Mouse (Mus musculus) heart, embryonic 12.5 days (tissue): ENCODE results near the gene Prox2. TPM values are rescaled to one million over a fixed set of nuclear protein-coding genes. Genes with fewer than 3 reads are reported as not detected.

Experiments
- ATAC-seq: fragments of 200-750 bp; cut with Nextera tagmentation; 2 replicates; pipeline ENCODE4 v1.8.0; 2017; ENCODE audit warnings: moderate TSS enrichment, moderate library complexity; ENCODE audit not compliant: insufficient number of reproducible peaks, low FRiP score
- H3K27ac ChIP-seq: fragments of 300-500 bp; sonication (generic); 2 replicates; pipeline ENCODE4 v1.5.1; 2016; ENCODE audit warnings: mild to moderate bottlenecking, moderate library complexity; ENCODE audit not compliant: poor library complexity, severe bottlenecking
- H3K27me3 ChIP-seq: fragments of 300-500 bp; sonication (generic); replicated peaks from 2 replicates; pipeline ENCODE4 v1.6.1; 2016; ENCODE audit warnings: mild to moderate bottlenecking, moderate library complexity
- H3K36me3 ChIP-seq: fragments of 300-500 bp; sonication (generic); 2 replicates; pipeline ENCODE4 v1.6.1; 2016; ENCODE audit warnings: mild to moderate bottlenecking, moderate library complexity
- H3K4me1 ChIP-seq: fragments of 300-500 bp; sonication (generic); replicated peaks from 2 replicates; pipeline ENCODE4 v1.6.1; 2016; ENCODE audit warnings: mild to moderate bottlenecking
- H3K4me2 ChIP-seq: fragments of 300-500 bp; sonication (generic); 2 replicates; pipeline ENCODE4 v1.6.1; 2016; ENCODE audit warnings: mild to moderate bottlenecking, moderate library complexity
- H3K4me3 ChIP-seq: fragments of 300-500 bp; sonication (generic); 2 replicates; pipeline ENCODE4 v1.5.1; 2016; ENCODE audit warnings: mild to moderate bottlenecking
- H3K9ac ChIP-seq: fragments of 300-500 bp; sonication (generic); 2 replicates; pipeline ENCODE4 v1.6.1; 2016; ENCODE audit warnings: mild to moderate bottlenecking, moderate library complexity
- H3K9me3 ChIP-seq: fragments of 300-500 bp; sonication (generic); replicated peaks from 2 replicates; pipeline ENCODE4 v1.6.1; 2016; ENCODE audit warnings: mild to moderate bottlenecking, moderate library complexity
- WGBS: fragments of 180-500 bp; shearing (Covaris S2); methylation state at CpG from one replicate; pipeline ENCODE4 v1.1.7; 2016; 5-methylcytosine and 5-hydroxymethylcytosine counted together
- polyA plus RNA-seq: library from polyadenylated mRNA; unstranded; fragments of >200 nt; fragmentation: Nextera tagmentation; extraction: Ambion mirVana; gene quantifications from 2 replicates; pipeline ENCODE4 v1.2.1, GENCODE M21; 2016

Gene Prox2
- polyA plus RNA-seq, 1 experiment from 2014 or later, result 2.8 TPM

DNA sequence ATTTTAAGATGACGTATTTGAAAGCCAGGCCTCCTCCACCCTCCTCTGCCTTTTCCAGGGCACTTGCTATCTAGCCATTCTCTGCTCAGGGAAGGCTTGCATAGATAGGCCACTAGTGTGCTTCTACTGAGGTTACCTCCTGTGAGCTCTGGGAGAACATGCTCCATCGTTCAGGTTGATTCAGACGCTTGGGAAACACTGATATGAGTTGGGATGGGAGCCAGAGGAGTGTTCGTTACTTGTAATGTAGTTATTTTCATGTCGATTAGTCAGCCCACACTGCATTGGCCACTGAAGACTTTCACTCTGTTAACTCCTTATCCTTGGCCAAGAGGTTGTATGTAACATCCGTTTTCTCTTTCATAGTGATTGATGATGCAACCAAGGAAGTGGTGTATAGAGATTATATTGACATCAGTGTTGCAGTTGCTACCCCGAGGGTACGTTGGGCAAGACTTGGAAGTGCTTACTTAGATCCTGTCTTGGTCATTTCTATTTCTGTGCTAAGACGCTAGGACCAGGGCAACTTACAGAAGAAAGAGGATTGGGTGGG, 18.9 kb upstream of the Prox2 start:
- WGBS, result 87% methylated on average over 9 of the region's 9 CpGs

DNA sequence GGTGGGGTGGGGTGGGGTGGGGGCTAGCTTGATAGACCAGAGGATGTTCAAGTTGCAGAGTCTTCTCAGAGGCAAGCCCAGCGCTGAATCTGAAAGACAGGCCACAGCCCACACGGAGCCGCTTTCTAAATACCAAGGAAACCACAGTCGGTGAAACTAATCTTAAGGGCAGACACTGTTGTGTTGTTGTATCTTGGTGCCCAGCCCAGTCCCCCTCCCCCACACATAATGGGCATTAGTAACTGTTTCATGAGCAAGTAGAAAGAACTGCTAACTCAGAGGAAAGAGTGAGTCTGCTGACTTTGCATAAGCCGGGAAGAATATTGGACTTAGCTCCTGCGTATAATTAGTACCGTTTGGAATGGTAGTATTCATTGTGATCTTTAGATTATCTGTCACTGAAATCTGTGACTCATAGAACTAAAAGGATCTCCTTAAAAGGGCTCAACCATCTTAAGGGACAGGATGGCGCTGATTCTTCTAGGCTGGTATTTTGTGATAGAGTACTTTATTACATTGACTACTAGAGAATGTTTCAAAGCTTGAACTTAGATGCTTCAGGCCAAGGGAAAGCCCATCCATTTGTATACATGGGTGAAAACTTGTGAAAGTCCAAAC, 16.5 kb upstream of the Prox2 start:
- no peak overlapping the region for H3K27ac ChIP-seq
- 76% methylated on average over 8 of the region's 8 CpGs for WGBS
- no peaks in the 10 kb centered on the region for H3K27me3 ChIP-seq
- ATAC-seq, result no peak
- H3K9ac ChIP-seq, result no peak overlapping the region
- H3K36me3 ChIP-seq, result peaks cover 86% of the 10 kb centered on the region
- no peaks in the 10 kb centered on the region for H3K9me3 ChIP-seq
- no peak overlapping the region for H3K4me2 ChIP-seq
- H3K4me1 ChIP-seq, result no peaks in the 10 kb centered on the region
- no peak overlapping the region for H3K4me3 ChIP-seq

More for the DNA sequence above, 18.9 kb upstream of the Prox2 start:
- H3K9me3 ChIP-seq, result no peaks in the 10 kb centered on the region
- H3K36me3 ChIP-seq, result peaks cover 86% of the 10 kb centered on the region
- no peak for ATAC-seq
- no peak overlapping the region for H3K27ac ChIP-seq
- H3K4me1 ChIP-seq, result no peaks in the 10 kb centered on the region
- no peak overlapping the region for H3K9ac ChIP-seq
- no peak overlapping the region for H3K4me3 ChIP-seq
- H3K27me3 ChIP-seq, result no peaks in the 10 kb centered on the region
- H3K4me2 ChIP-seq, result no peak overlapping the region

DNA sequence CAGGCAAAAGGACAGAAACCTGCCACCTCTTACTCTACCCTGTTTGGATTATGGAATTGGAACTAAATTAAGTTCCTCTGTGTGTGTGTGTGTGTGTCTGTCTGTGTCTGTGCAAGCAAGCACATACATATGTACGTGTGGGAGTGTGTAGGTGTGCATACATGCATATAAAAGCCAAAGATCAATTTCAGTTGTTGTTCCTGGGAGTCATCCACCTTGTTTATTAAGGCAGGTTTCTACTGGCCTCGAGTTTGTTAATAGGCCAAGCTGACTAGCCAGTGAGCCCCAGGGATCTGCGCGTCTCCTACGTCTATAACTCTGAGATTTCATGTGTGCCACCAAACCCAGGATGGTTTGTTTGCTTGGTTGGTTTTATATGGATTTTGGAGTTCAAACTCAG, 14.2 kb upstream of the Prox2 start:
- no peak for ATAC-seq
- Histone ChIP-seq H3K9ac (no peak overlapping the region), H3K27ac (no peak overlapping the region), H3K4me3 (no peak overlapping the region), H3K4me2 (no peak overlapping the region), H3K4me1 (no peaks in the 10 kb centered on the region), H3K27me3 (no peaks in the 10 kb centered on the region), H3K36me3 (peaks cover 89% of the 10 kb centered on the region), H3K9me3 (no peaks in the 10 kb centered on the region)
- whole genome bisulfite sequencing, result 96% methylated on average over 5 of the region's 5 CpGs

DNA sequence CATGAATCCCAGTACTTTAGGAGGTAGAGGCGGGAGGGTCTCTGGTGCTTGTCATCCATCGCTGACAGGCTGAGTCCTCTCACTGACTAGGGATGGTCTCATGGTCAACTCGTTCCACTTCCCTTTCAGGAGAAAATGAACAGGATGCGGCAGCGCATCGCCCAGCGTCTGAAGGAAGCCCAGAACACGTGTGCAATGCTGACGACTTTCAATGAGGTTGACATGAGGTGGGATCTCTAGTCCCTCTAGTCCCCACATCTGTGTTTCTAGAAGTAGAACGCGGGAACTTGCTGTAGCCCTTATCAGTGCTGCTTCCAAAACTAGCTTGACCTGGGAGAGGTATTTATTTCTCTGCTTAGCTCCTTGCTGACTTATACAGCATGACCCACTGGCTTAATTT, 13.1 kb upstream of the Prox2 start:
- Histone ChIP-seq H3K36me3 (peaks cover 90% of the 10 kb centered on the region), H3K9me3 (no peaks in the 10 kb centered on the region), H3K9ac (no peak overlapping the region), H3K4me1 (no peaks in the 10 kb centered on the region), H3K4me3 (no peak overlapping the region), H3K4me2 (no peak overlapping the region), H3K27me3 (no peaks in the 10 kb centered on the region), H3K27ac (no peak overlapping the region)
- 87% methylated on average over 11 of the region's 11 CpGs for WGBS
- ATAC-seq, result no peak

DNA sequence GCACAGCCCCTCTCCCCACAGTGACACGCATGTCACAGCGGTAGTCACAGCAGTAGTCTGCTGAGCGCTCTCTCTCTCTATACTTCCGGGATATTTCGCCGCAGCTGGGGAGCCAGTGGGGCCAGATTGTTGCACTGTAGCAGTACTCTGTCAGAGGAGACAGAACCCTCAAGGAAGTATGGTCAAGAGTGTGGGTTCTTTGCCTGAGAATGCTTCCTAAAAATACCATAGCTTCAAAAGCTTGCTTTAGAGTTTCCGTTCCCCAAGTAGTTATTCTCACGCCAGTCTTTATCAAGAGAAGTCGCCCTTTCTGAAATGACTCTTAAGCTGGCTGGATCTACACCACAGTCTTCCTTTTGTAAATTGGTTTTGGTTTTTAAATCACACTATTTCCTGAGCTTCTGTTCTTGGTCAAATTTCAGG, 12.6 kb upstream of the Prox2 start:
- no peak for ATAC-seq
- 87% methylated on average over 9 of the region's 9 CpGs for WGBS
- Histone ChIP-seq H3K4me2 (no peak overlapping the region), H3K27ac (no peak overlapping the region), H3K27me3 (no peaks in the 10 kb centered on the region), H3K4me1 (no peaks in the 10 kb centered on the region), H3K36me3 (peaks cover 90% of the 10 kb centered on the region), H3K9ac (no peak overlapping the region), H3K4me3 (no peak overlapping the region), H3K9me3 (no peaks in the 10 kb centered on the region)

DNA sequence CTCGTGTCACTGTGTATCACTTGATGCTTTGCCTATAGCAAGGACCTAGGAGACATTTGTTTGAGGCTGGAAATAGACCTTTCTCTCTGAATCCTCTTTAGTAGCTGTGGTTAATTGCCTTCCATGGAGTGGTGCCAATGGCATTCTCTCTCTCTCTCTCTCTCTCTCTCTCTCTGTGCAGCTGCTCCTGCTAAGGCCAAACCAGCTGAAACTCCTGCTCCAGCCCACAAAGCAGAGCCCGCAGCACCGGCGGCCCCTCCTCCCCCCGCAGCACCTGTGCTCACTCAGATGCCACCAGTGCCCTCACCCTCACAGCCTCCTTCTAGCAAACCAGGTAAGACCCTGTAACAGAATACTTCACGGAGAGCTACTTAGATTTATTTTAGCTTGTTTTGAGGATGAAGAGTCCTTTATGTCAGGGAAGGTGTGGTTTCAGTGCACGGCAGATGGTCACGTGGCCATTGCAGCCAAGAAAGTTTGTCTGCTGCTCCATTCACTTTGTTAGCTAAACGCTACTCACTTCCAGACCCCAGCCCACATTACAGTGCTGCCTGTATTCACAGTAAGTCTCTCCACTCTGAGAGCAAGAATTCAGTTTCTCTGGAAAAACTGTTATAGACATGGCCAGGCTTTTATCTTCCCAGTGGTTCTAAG, 11.4 kb upstream of the Prox2 start:
- no peak for ATAC-seq
- Histone ChIP-seq H3K9me3 (no peaks in the 10 kb centered on the region), H3K36me3 (peaks cover 83% of the 10 kb centered on the region), H3K4me3 (no peak overlapping the region), H3K27me3 (no peaks in the 10 kb centered on the region), H3K9ac (no peak overlapping the region), H3K4me2 (no peak overlapping the region), H3K27ac (no peak overlapping the region), H3K4me1 (peaks cover 2% of the 10 kb centered on the region; the same call in 1 of the 2 replicates)
- 91% methylated on average over 9 of the region's 9 CpGs for WGBS

DNA sequence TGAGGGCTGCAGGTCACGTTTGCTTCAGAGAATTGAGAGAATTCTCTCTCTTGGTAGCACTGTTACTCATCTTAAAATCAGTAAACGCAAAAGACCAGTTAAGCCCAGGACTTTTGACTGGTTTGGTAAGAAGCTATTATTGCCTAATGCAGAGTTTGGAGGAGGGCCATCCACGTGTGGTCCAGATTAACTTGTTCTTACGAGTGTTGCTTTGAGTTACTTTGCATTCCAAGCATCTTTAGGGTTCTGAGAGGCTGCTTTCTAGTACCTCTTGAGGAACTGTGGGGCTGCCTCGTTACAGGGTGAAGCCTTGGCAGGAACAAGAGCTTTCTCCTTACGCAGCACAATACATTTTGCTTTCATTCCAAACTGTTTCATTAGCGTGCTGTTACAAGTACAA, 5.1 kb upstream of the Prox2 start:
- no peak overlapping the region for H3K9ac ChIP-seq
- H3K4me3 ChIP-seq, result no peak overlapping the region
- no peaks in the 10 kb centered on the region for H3K27me3 ChIP-seq
- no peaks in the 10 kb centered on the region for H3K9me3 ChIP-seq
- peaks cover 34% of the 10 kb centered on the region for H3K4me1 ChIP-seq
- H3K4me2 ChIP-seq, result no peak overlapping the region
- 79% methylated on average over 7 of the region's 7 CpGs for WGBS
- no peak for ATAC-seq
- H3K27ac ChIP-seq, result no peak overlapping the region
- H3K36me3 ChIP-seq, result peaks cover 49% of the 10 kb centered on the region

DNA sequence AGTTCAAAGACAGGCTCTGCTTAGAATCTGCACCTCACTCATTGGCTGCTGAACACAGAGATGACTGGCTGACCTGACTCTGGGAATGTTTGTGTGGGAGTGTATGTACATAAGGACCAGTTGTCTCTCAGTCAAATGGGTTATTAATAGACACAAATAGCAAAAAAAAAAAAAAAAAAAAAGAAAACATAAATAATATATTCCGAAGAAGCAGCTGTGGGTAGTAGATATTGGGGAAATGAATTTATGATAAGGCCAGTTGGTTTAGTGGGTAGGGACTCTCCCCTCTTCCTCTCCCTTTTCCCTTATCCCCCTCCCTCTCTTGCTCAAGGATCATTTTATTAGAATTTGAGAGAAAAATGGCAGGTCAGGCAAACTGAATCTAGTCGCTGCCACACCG, 3.4 kb upstream of the Prox2 start:
- WGBS, result 95% methylated on average over 3 of the region's 3 CpGs

DNA sequence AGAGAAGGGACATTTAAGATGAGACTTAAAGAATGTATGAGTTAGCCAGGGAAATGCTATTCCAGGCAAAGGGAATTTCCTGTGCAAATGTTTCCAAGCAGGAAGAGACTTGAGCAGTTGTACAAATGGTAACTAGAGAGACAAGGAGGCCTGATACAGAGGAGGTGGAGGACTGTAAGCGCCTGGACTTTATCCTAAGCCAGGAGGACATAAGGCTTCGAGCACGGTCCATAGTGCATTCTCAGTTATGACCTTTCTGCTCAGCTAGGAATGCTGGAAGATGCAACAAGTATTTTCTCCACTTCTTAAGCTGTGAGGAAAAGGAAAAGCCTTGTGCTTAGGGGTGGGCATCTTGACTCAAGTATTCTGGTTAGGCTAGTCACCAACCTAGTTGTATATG, 2.8 kb upstream of the Prox2 start:
- 70% methylated on average over 3 of the region's 3 CpGs for WGBS
- H3K9me3 ChIP-seq, result no peaks in the 10 kb centered on the region
- H3K9ac ChIP-seq, result no peak overlapping the region
- no peak for ATAC-seq
- peaks cover 27% of the 10 kb centered on the region for H3K36me3 ChIP-seq
- H3K27ac ChIP-seq, result peak overlapping the region; percentile 61
- H3K4me2 ChIP-seq, result 0 out of 2 replicates have a peak overlapping the region, but pooled peaks have one; percentile 15
- H3K4me1 ChIP-seq, result peaks cover 43% of the 10 kb centered on the region
- no peak overlapping the region for H3K4me3 ChIP-seq
- H3K27me3 ChIP-seq, result no peaks in the 10 kb centered on the region

More for the DNA sequence above, 3.4 kb upstream of the Prox2 start:
- Histone ChIP-seq H3K36me3 (peaks cover 33% of the 10 kb centered on the region), H3K27ac (peak overlapping the region; percentile 61; the same call in 1 of the 2 replicates), H3K4me1 (peaks cover 43% of the 10 kb centered on the region), H3K4me2 (no peak overlapping the region), H3K9me3 (no peaks in the 10 kb centered on the region), H3K27me3 (no peaks in the 10 kb centered on the region), H3K4me3 (no peak overlapping the region), H3K9ac (no peak overlapping the region)
- ATAC-seq, result no peak

DNA sequence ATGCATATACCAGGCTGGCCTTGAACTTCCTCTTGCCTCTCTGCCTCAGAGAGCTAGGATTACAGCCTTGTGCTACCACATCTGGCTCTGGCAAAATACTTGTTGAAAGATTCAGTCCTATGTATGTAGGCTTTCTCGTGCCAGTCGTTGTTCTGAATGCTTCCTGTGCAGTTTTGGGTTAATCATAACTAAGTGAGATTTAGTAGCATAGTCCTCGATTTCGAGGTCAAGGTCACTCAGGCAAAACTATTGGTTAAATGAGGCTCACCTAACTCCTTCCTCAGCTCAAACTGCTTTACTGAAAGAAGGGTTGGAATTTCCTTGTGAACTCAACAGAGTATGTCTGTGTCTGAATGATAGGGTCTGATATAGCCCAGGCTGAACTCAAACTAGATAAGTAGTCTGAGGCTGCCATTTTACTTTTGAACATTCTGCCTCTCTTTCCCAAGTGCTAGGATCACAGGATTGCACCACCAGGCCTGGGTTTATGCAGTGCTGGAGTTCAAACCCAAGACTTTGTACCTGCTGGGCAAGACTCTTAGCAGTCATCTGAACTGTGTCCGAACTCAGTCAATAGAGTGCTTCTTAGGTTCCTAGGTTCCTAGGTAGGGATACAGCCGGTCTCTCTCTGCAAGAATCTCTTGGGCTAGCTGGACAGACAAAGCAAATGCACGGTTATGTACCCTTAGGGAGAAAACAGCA, 2.1 kb upstream of the Prox2 start:
- Histone ChIP-seq H3K4me1 (peaks cover 43% of the 10 kb centered on the region), H3K36me3 (peaks cover 21% of the 10 kb centered on the region), H3K9me3 (no peaks in the 10 kb centered on the region), H3K27me3 (no peaks in the 10 kb centered on the region), H3K4me3 (peak overlapping the region; percentile 78; the same call in 1 of the 2 replicates), H3K9ac (peak overlapping the region; percentile 92; the same call in 1 of the 2 replicates), H3K27ac (peak overlapping the region; percentile 53), H3K4me2 (peak overlapping the region; percentile 90)
- WGBS, result 79% methylated on average over 7 of the region's 7 CpGs
- no peak for ATAC-seq
